Mouse (Mus musculus): ENCODE measurements at regions not wholly inside any gene's neighbourhood (a gene's known extent, or its start where the extent isn't known, plus 50 kb on each side); places are given as distances from the start of the nearest gene placed in this dataset.

GRCm38 (mm10) chr4:95162386-95163090 lies 110.5 kb upstream of the Jun start:
- no peak overlapping the region for H3K4me3 ChIP-seq (ENCODE audit: low read depth, low read length)
- WGBS (ENCODE audit: insufficient replicate concordance) = 61% methylated on average over 9 of the region's 9 CpGs
- no peaks in the 10 kb centered on the region for H3K27me3 ChIP-seq (ENCODE audit: control insufficient read depth, insufficient read depth, low read length)
- H3K27ac ChIP-seq (ENCODE audit: low read depth, low read length) = no peak overlapping the region
- H3K9ac ChIP-seq (ENCODE audit: low read depth, low read length) = no peak overlapping the region
- no peaks in the 10 kb centered on the region for H3K9me3 ChIP-seq (replicated peaks; ENCODE audit: control insufficient read depth, low read length)
- no peak for ATAC-seq (replicated peaks; ENCODE audit: insufficient number of reproducible peaks, low FRiP score, low TSS enrichment)
- peaks cover 9% of the 10 kb centered on the region for H3K4me1 ChIP-seq (ENCODE audit: control insufficient read depth, insufficient read depth, low read length)
- no peaks in the 10 kb centered on the region for H3K36me3 ChIP-seq (ENCODE audit: control insufficient read depth, insufficient read depth, low read length)
- no peak overlapping the region for H3K4me2 ChIP-seq

- no peaks in the 10 kb centered on the region for H3K9me3 ChIP-seq (replicated peaks; ENCODE audit: control insufficient read depth, low read length)
- H3K4me1 ChIP-seq (ENCODE audit: control insufficient read depth, insufficient read depth, low read length) = peaks cover 9% of the 10 kb centered on the region
- 73% methylated on average over 4 of the region's 4 CpGs for WGBS (ENCODE audit: insufficient replicate concordance)
- no peak overlapping the region for H3K9ac ChIP-seq (ENCODE audit: low read depth, low read length)
- H3K4me3 ChIP-seq (ENCODE audit: low read depth, low read length) = no peak overlapping the region
- no peak for ATAC-seq (replicated peaks; ENCODE audit: insufficient number of reproducible peaks, low FRiP score, low TSS enrichment)
- H3K36me3 ChIP-seq (ENCODE audit: control insufficient read depth, insufficient read depth, low read length) = no peaks in the 10 kb centered on the region
- H3K27me3 ChIP-seq (ENCODE audit: control insufficient read depth, insufficient read depth, low read length) = no peaks in the 10 kb centered on the region
- H3K4me2 ChIP-seq = no peak overlapping the region
- no peak overlapping the region for H3K27ac ChIP-seq (ENCODE audit: low read depth, low read length)
Observed at GRCm38 (mm10) chr4:95163403-95163802, 111.4 kb upstream of the Jun start.

GRCm38 (mm10) chr4:95166503-95166902 lies 114.5 kb upstream of the Jun start:
- no peak for ATAC-seq (replicated peaks; ENCODE audit: insufficient number of reproducible peaks, low FRiP score, low TSS enrichment)
- 79% methylated on average over 5 of the region's 5 CpGs for WGBS (ENCODE audit: insufficient replicate concordance)
- Histone ChIP-seq H3K4me2 (no peak overlapping the region), H3K36me3 (ENCODE audit: control insufficient read depth, insufficient read depth, low read length) (no peaks in the 10 kb centered on the region), H3K4me3 (ENCODE audit: low read depth, low read length) (no peak overlapping the region), H3K4me1 (ENCODE audit: control insufficient read depth, insufficient read depth, low read length) (no peaks in the 10 kb centered on the region), H3K9me3 (replicated peaks; ENCODE audit: control insufficient read depth, low read length) (no peaks in the 10 kb centered on the region), H3K27me3 (ENCODE audit: control insufficient read depth, insufficient read depth, low read length) (no peaks in the 10 kb centered on the region), H3K27ac (ENCODE audit: low read depth, low read length) (no peak overlapping the region), H3K9ac (ENCODE audit: low read depth, low read length) (no peak overlapping the region)

GRCm38 (mm10) chr4:95167216-95167615 lies 115.2 kb upstream of the Jun start:
- no peaks in the 10 kb centered on the region for H3K4me1 ChIP-seq (ENCODE audit: control insufficient read depth, insufficient read depth, low read length)
- ATAC-seq (replicated peaks; ENCODE audit: insufficient number of reproducible peaks, low FRiP score, low TSS enrichment) = no peak
- no peak overlapping the region for H3K27ac ChIP-seq (ENCODE audit: low read depth, low read length)
- H3K9ac ChIP-seq (ENCODE audit: low read depth, low read length) = no peak overlapping the region
- H3K27me3 ChIP-seq (ENCODE audit: control insufficient read depth, insufficient read depth, low read length) = no peaks in the 10 kb centered on the region
- 71% methylated on average over 1 of the region's 1 CpGs for WGBS (ENCODE audit: insufficient replicate concordance)
- no peak overlapping the region for H3K4me2 ChIP-seq
- H3K4me3 ChIP-seq (ENCODE audit: low read depth, low read length) = no peak overlapping the region
- H3K9me3 ChIP-seq (replicated peaks; ENCODE audit: control insufficient read depth, low read length) = no peaks in the 10 kb centered on the region
- no peaks in the 10 kb centered on the region for H3K36me3 ChIP-seq (ENCODE audit: control insufficient read depth, insufficient read depth, low read length)

- Histone ChIP-seq H3K27me3 (ENCODE audit: control insufficient read depth, insufficient read depth, low read length) (no peaks in the 10 kb centered on the region), H3K27ac (ENCODE audit: low read depth, low read length) (no peak overlapping the region), H3K9ac (ENCODE audit: low read depth, low read length) (no peak overlapping the region), H3K4me2 (no peak overlapping the region), H3K4me3 (ENCODE audit: low read depth, low read length) (no peak overlapping the region), H3K36me3 (ENCODE audit: control insufficient read depth, insufficient read depth, low read length) (no peaks in the 10 kb centered on the region), H3K9me3 (replicated peaks; ENCODE audit: control insufficient read depth, low read length) (no peaks in the 10 kb centered on the region), H3K4me1 (ENCODE audit: control insufficient read depth, insufficient read depth, low read length) (no peaks in the 10 kb centered on the region)
- ATAC-seq (replicated peaks; ENCODE audit: insufficient number of reproducible peaks, low FRiP score, low TSS enrichment) = no peak
- 67% methylated on average over 2 of the region's 2 CpGs for WGBS (ENCODE audit: insufficient replicate concordance)
Observed at GRCm38 (mm10) chr4:95169702-95170101, 117.7 kb upstream of the Jun start.

- 36% methylated on average over 2 of the region's 2 CpGs for WGBS (ENCODE audit: insufficient replicate concordance)
- H3K27ac ChIP-seq (ENCODE audit: low read depth, low read length) = no peak overlapping the region
Observed at GRCm38 (mm10) chr4:95177753-95178152, 125.7 kb upstream of the Jun start.

GRCm38 (mm10) chr4:95178467-95178866 lies 126.4 kb upstream of the Jun start:
- Histone ChIP-seq H3K36me3 (ENCODE audit: control insufficient read depth, insufficient read depth, low read length) (no peaks in the 10 kb centered on the region), H3K27ac (ENCODE audit: low read depth, low read length) (no peak overlapping the region), H3K27me3 (ENCODE audit: control insufficient read depth, insufficient read depth, low read length) (no peaks in the 10 kb centered on the region), H3K4me3 (ENCODE audit: low read depth, low read length) (no peak overlapping the region), H3K4me1 (ENCODE audit: control insufficient read depth, insufficient read depth, low read length) (peaks cover 6% of the 10 kb centered on the region), H3K9ac (ENCODE audit: low read depth, low read length) (no peak overlapping the region), H3K9me3 (replicated peaks; ENCODE audit: control insufficient read depth, low read length) (no peaks in the 10 kb centered on the region), H3K4me2 (no peak overlapping the region)
- no peak for ATAC-seq (replicated peaks; ENCODE audit: insufficient number of reproducible peaks, low FRiP score, low TSS enrichment)
- WGBS (ENCODE audit: insufficient replicate concordance) = 39% methylated on average over 3 of the region's 3 CpGs

More at GRCm38 (mm10) chr4:95177753-95178152, 125.7 kb upstream of the Jun start:
- Histone ChIP-seq H3K4me1 (ENCODE audit: control insufficient read depth, insufficient read depth, low read length) (peaks cover 6% of the 10 kb centered on the region), H3K27me3 (ENCODE audit: control insufficient read depth, insufficient read depth, low read length) (no peaks in the 10 kb centered on the region), H3K9ac (ENCODE audit: low read depth, low read length) (no peak overlapping the region), H3K4me3 (ENCODE audit: low read depth, low read length) (no peak overlapping the region), H3K4me2 (no peak overlapping the region), H3K9me3 (replicated peaks; ENCODE audit: control insufficient read depth, low read length) (no peaks in the 10 kb centered on the region), H3K36me3 (ENCODE audit: control insufficient read depth, insufficient read depth, low read length) (no peaks in the 10 kb centered on the region)
- no peak for ATAC-seq (replicated peaks; ENCODE audit: insufficient number of reproducible peaks, low FRiP score, low TSS enrichment)

GRCm38 (mm10) chr4:95178900-95179299 lies 126.9 kb upstream of the Jun start:
- 83% methylated on average over 8 of the region's 8 CpGs for WGBS (ENCODE audit: insufficient replicate concordance)
- Histone ChIP-seq H3K27ac (ENCODE audit: low read depth, low read length) (no peak overlapping the region), H3K9ac (ENCODE audit: low read depth, low read length) (no peak overlapping the region), H3K9me3 (replicated peaks; ENCODE audit: control insufficient read depth, low read length) (no peaks in the 10 kb centered on the region), H3K36me3 (ENCODE audit: control insufficient read depth, insufficient read depth, low read length) (no peaks in the 10 kb centered on the region), H3K4me3 (ENCODE audit: low read depth, low read length) (no peak overlapping the region), H3K4me2 (no peak overlapping the region), H3K27me3 (ENCODE audit: control insufficient read depth, insufficient read depth, low read length) (no peaks in the 10 kb centered on the region), H3K4me1 (ENCODE audit: control insufficient read depth, insufficient read depth, low read length) (peaks cover 6% of the 10 kb centered on the region)
- no peak for ATAC-seq (replicated peaks; ENCODE audit: insufficient number of reproducible peaks, low FRiP score, low TSS enrichment)

GRCm38 (mm10) chr4:95180446-95180845 lies 128.4 kb upstream of the Jun start:
- WGBS (ENCODE audit: insufficient replicate concordance) = 90% methylated on average over 5 of the region's 5 CpGs
- Histone ChIP-seq H3K36me3 (ENCODE audit: control insufficient read depth, insufficient read depth, low read length) (no peaks in the 10 kb centered on the region), H3K4me1 (ENCODE audit: control insufficient read depth, insufficient read depth, low read length) (peaks cover 6% of the 10 kb centered on the region), H3K27ac (ENCODE audit: low read depth, low read length) (no peak overlapping the region), H3K4me2 (no peak overlapping the region), H3K9me3 (replicated peaks; ENCODE audit: control insufficient read depth, low read length) (no peaks in the 10 kb centered on the region), H3K9ac (ENCODE audit: low read depth, low read length) (no peak overlapping the region), H3K4me3 (ENCODE audit: low read depth, low read length) (no peak overlapping the region), H3K27me3 (ENCODE audit: control insufficient read depth, insufficient read depth, low read length) (no peaks in the 10 kb centered on the region)
- ATAC-seq (replicated peaks; ENCODE audit: insufficient number of reproducible peaks, low FRiP score, low TSS enrichment) = no peak
